Mouse (Mus musculus) gastrocnemius, postnatal 10 days (tissue): ENCODE data around the gene Atp6v0b. TPM values are rescaled to one million over a fixed set of nuclear protein-coding genes. Genes with fewer than 3 reads are reported as not detected.
A peak's percentile ranks its signal among the peaks of the same experiment; 100 is the strongest.

Experiments
- DNase-seq: peaks from one replicate; pipeline ENCODE4 v3.0.0; 2021; ENCODE audit warnings: mixed read lengths
- total RNA-seq, 2 experiments: library from RNA; stranded (reverse); gene quantifications; 2 replicates each; pipeline ENCODE4 v1.2.3; 2021

Atp6v0b gene
- total RNA-seq, 2 experiments from 2014 or later = 60.6 to 74.5 TPM

- DNase-seq = no peak
These were observed 21.8 kb upstream of the Atp6v0b start for GRCm38 (mm10) chr4:117908834-117909453.

GRCm38 (mm10) chr4:117906196-117906595, 19.1 kb upstream of the Atp6v0b start:
- DNase-seq = no peak

- no peak for DNase-seq
These were observed 17.6 kb upstream of the Atp6v0b start for GRCm38 (mm10) chr4:117904761-117905160.

GRCm38 (mm10) chr4:117904094-117904493, 17.0 kb upstream of the Atp6v0b start:
- DNase-seq = no peak

GRCm38 (mm10) chr4:117898111-117898510, 11.0 kb upstream of the Atp6v0b start:
- no peak for DNase-seq

- DNase-seq = no peak
These were observed 8.9 kb upstream of the Atp6v0b start for GRCm38 (mm10) chr4:117896031-117896430.

- no peak for DNase-seq
These were observed 8.2 kb upstream of the Atp6v0b start for GRCm38 (mm10) chr4:117895339-117895738.

GRCm38 (mm10) chr4:117894601-117895000, 7.5 kb upstream of the Atp6v0b start:
- no peak for DNase-seq

GRCm38 (mm10) chr4:117893376-117893775, 6.2 kb upstream of the Atp6v0b start:
- DNase-seq = peak; percentile 51

GRCm38 (mm10) chr4:117891738-117892161, 4.6 kb upstream of the Atp6v0b start, which contains the start of gene Dph2:
Dph2 (minus strand) TSS chr4:117892032.
- DNase-seq = peak; percentile 50

- no peak for DNase-seq
These were observed 3.6 kb upstream of the Atp6v0b start for GRCm38 (mm10) chr4:117890750-117891149.

GRCm38 (mm10) chr4:117890031-117890430, 2.9 kb upstream of the Atp6v0b start:
- no peak for DNase-seq

- DNase-seq = no peak
These were observed 2.3 kb upstream of the Atp6v0b start for GRCm38 (mm10) chr4:117889471-117889870.

GRCm38 (mm10) chr4:117887920-117888319, 787 bp upstream of the Atp6v0b start:
- DNase-seq = no peak

GRCm38 (mm10) chr4:117886644-117887043, 489 bp downstream of the Atp6v0b start:
- no peak for DNase-seq

- DNase-seq = no peak
These were observed 1.1 kb downstream of the Atp6v0b start for GRCm38 (mm10) chr4:117885994-117886393.

GRCm38 (mm10) chr4:117885093-117885492, 2.0 kb downstream of the Atp6v0b start:
- DNase-seq = no peak

- DNase-seq = no peak
These were observed 3.0 kb downstream of the Atp6v0b start for GRCm38 (mm10) chr4:117884146-117884545.

GRCm38 (mm10) chr4:117882701-117883691, 4.1 kb downstream of the Atp6v0b start, which contains the start of gene B4galt2:
B4galt2 (minus strand) TSS chr4:117883487.
- peak; percentile 67 for DNase-seq

GRCm38 (mm10) chr4:117878703-117879102, 8.4 kb downstream of the Atp6v0b start:
- DNase-seq = no peak

GRCm38 (mm10) chr4:117878301-117878700, 8.8 kb downstream of the Atp6v0b start:
- DNase-seq = no peak

- no peak for DNase-seq
These were observed 13.5 kb downstream of the Atp6v0b start for GRCm38 (mm10) chr4:117873615-117874014.

- DNase-seq = no peak
These were observed 14.7 kb downstream of the Atp6v0b start, which contains the start of gene Ccdc24 for GRCm38 (mm10) chr4:117872471-117872886. Ccdc24 (minus strand) TSS chr4:117872557.
